8 mouse cellular contexts compared by ENCODE assay signal in genomic region chr4:115000429-115000795, GRCm38 (mm10). TPM values are rescaled to one million over a fixed set of nuclear protein-coding genes. Genes with fewer than 3 reads are reported as not detected.
DNase-seq lines count a peak whose midpoint lies in the region; ATAC-seq and TF ChIP-seq lines count a peak whose summit lies in the region.

No protein-coding gene starts in this region.

- no peaks in the 10 kb centered on the region for H3K9me3 ChIP-seq in ES-Bruce4 (replicated peaks; ENCODE audit: control insufficient read depth, insufficient read depth, low read length, poor library complexity, severe bottlenecking)
- H3K9me3 ChIP-seq in forebrain, embryonic 13.5 days (replicated peaks), result no peaks in the 10 kb centered on the region
- no peaks in the 10 kb centered on the region for H3K9me3 ChIP-seq in liver, embryonic 14.5 days (ENCODE audit: control insufficient read depth, low read length)

- peak overlapping the region; percentile 81 for H3K4me3 ChIP-seq in ES-Bruce4 (ENCODE audit: low read depth, low read length)
- peak overlapping the region; percentile 66 for H3K4me3 ChIP-seq in forebrain, embryonic 13.5 days
- H3K4me3 ChIP-seq in liver, embryonic 14.5 days (ENCODE audit: insufficient read depth in 1 of 2, low read depth in 2 of 2, low read length in 2 of 2), result peak overlapping the region; percentile 89 to 97

- 2% methylated on average over 8 of the region's 8 CpGs for WGBS in forebrain, embryonic 13.5 days
- 2% methylated on average over 8 of the region's 8 CpGs for WGBS in liver, embryonic 14.5 days (ENCODE audit: insufficient replicate concordance)

- no peak for TF ChIP-seq POLR2A in ES-Bruce4 (IDR thresholded peaks at IDR 0.05; ENCODE audit: insufficient read depth, low read length)

- H3K4me1 ChIP-seq in ES-Bruce4 (ENCODE audit: control insufficient read depth, insufficient read depth, low read length), result no peaks in the 10 kb centered on the region
- H3K4me1 ChIP-seq in forebrain, embryonic 13.5 days, result peaks cover 21% of the 10 kb centered on the region
- peaks cover 12 to 14% of the 10 kb centered on the region in 2 experiments for H3K4me1 ChIP-seq in liver, embryonic 14.5 days (replicated peaks; ENCODE audit: control insufficient read depth in 2 of 2, insufficient read depth in 2 of 2, low read length in 1 of 2)

- no peak for TF ChIP-seq EP300 in ES-Bruce4 (IDR thresholded peaks at IDR 0.05; ENCODE audit: insufficient read depth, low read depth, low read length)
- no peak for TF ChIP-seq EP300 in liver, embryonic 14.5 days (IDR thresholded peaks at IDR 0.05; ENCODE audit: low read depth)

- H3K4me2 ChIP-seq in forebrain, embryonic 13.5 days, result peak overlapping the region; percentile 60
- peak overlapping the region; percentile 97 for H3K4me2 ChIP-seq in liver, embryonic 14.5 days (ENCODE audit: low read depth)

- TF ChIP-seq CTCF in ES-Bruce4 (IDR thresholded peaks at IDR 0.05; ENCODE audit: low read depth, low read length), result no peak
- no peak for TF ChIP-seq CTCF in liver, embryonic 14.5 days (IDR thresholded peaks at IDR 0.05; ENCODE audit: low read depth)

- DNase-seq in embryo, embryonic 10 days (ENCODE audit: low spot score), result peak; percentile 71
- no peak for DNase-seq in embryo, embryonic 9.5 days (ENCODE audit: extremely low spot score)
- peak in 1 of 3 experiments; percentile 59 for DNase-seq in liver, embryonic 14.5 days (ENCODE audit: low read depth in 3 of 3, low spot score in 3 of 3)
- no peak for DNase-seq in ovary, postnatal 10 days (ENCODE audit: low spot score)
- DNase-seq in thymus, postnatal 4 days, result no peak
- DNase-seq in urinary bladder, postnatal 10 days (ENCODE audit: low spot score), result no peak

- peak; percentile 16 for ATAC-seq in forebrain, embryonic 13.5 days
- peak; percentile 38 for ATAC-seq in liver, embryonic 14.5 days (ENCODE audit: insufficient read depth)

- no peaks in the 10 kb centered on the region for H3K27me3 ChIP-seq in ES-Bruce4 (ENCODE audit: control insufficient read depth, insufficient read depth, low read length, poor library complexity, severe bottlenecking)
- no peaks in the 10 kb centered on the region for H3K27me3 ChIP-seq in forebrain, embryonic 13.5 days
- no peaks in the 10 kb centered on the region for H3K27me3 ChIP-seq in liver, embryonic 14.5 days (ENCODE audit: control insufficient read depth, insufficient read depth, low read length)

- H3K27ac ChIP-seq in ES-Bruce4 (ENCODE audit: insufficient read depth, low read length), result peak overlapping the region; percentile 35; the same call in 1 of the 2 replicates
- no peak overlapping the region for H3K27ac ChIP-seq in forebrain, embryonic 13.5 days
- peak overlapping the region; percentile 88 for H3K27ac ChIP-seq in liver, embryonic 14.5 days

- H3K9ac ChIP-seq in ES-Bruce4 (ENCODE audit: low read depth, poor library complexity, severe bottlenecking), result peak overlapping the region; percentile 71
- peak overlapping the region; percentile 75 for H3K9ac ChIP-seq in forebrain, embryonic 13.5 days
- peak overlapping the region; percentile 95 for H3K9ac ChIP-seq in liver, embryonic 14.5 days (replicated peaks)

- peaks cover 6% of the 10 kb centered on the region for H3K36me3 ChIP-seq in ES-Bruce4 (ENCODE audit: control insufficient read depth, insufficient read depth, low read length, poor library complexity, severe bottlenecking)
- peaks cover 12% of the 10 kb centered on the region for H3K36me3 ChIP-seq in forebrain, embryonic 13.5 days (ENCODE audit: poor library complexity, severe bottlenecking)
- H3K36me3 ChIP-seq in liver, embryonic 14.5 days (replicated peaks; ENCODE audit: control insufficient read depth, insufficient read depth, low read depth), result peaks cover 24% of the 10 kb centered on the region

RNA-seq across cellular contexts. Expression of gene Stil, which starts 0.5 kb away (rescaled TPM):
- 23.5 and 25.3 TPM in 2 replicates for polyA plus RNA-seq in ES-Bruce4 (2011; ENCODE audit: insufficient read depth, insufficient read length, low read depth, missing spikeins)
- 12.6 and 12.8 TPM in 2 replicates for polyA plus RNA-seq in forebrain, embryonic 13.5 days (2015; fragmentation: Nextera tagmentation; extraction: Ambion mirVana)
- 6.1 and 8.7 TPM in 2 replicates for polyA plus RNA-seq in liver, embryonic 14.5 days (2012; rRNA removed)
- polyA plus RNA-seq in liver, embryonic 14.5 days (2014; fragmentation: Nextera tagmentation; extraction: Ambion mirVana), result 12.1 and 12.9 TPM in 2 replicates

RNA-seq across cellular contexts. Expression of gene Cmpk1, which starts 13.4 kb away (rescaled TPM):
- polyA plus RNA-seq in ES-Bruce4 (2011; ENCODE audit: insufficient read depth, insufficient read length, low read depth, missing spikeins), result 53.8 and 65.7 TPM in 2 replicates
- 119 and 133 TPM in 2 replicates for polyA plus RNA-seq in forebrain, embryonic 13.5 days (2015; fragmentation: Nextera tagmentation; extraction: Ambion mirVana)
- 11.8 and 17.9 TPM in 2 replicates for polyA plus RNA-seq in liver, embryonic 14.5 days (2012; rRNA removed)
- 61.0 and 67.4 TPM in 2 replicates for polyA plus RNA-seq in liver, embryonic 14.5 days (2014; fragmentation: Nextera tagmentation; extraction: Ambion mirVana)

RNA-seq across cellular contexts. Expression of gene Tal1, which starts 55.8 kb away (rescaled TPM):
- 0.37 and 0.61 TPM in 2 replicates for polyA plus RNA-seq in ES-Bruce4 (2011; ENCODE audit: insufficient read depth, insufficient read length, low read depth, missing spikeins)
- 0.81 and 0.88 TPM in 2 replicates for polyA plus RNA-seq in forebrain, embryonic 13.5 days (2015; fragmentation: Nextera tagmentation; extraction: Ambion mirVana)
- polyA plus RNA-seq in liver, embryonic 14.5 days (2012; rRNA removed), result 72.6 and 74.7 TPM in 2 replicates
- polyA plus RNA-seq in liver, embryonic 14.5 days (2014; fragmentation: Nextera tagmentation; extraction: Ambion mirVana), result 55.6 and 60.9 TPM in 2 replicates

Comparison
In these comparisons a context has a peak if more than half of its experiments do, and no peak if none do; other contexts are left out.
1. RNA of gene Tal1, which starts 55.8 kb away (polyA plus RNA-seq): 55.6 to 74.7 TPM in liver, embryonic 14.5 days; 0.81 to 0.88 TPM in forebrain, embryonic 13.5 days and 0.37 to 0.61 TPM in ES-Bruce4; every median in the first group is over 10 times any median in the second.
2. Peak in every context shown above with its lines, with median percentiles within 50 percentile points of each other: H3K4me3 ChIP-seq and H3K9ac ChIP-seq.